Mouse (Mus musculus): Measurements from ENCODE around the gene Arhgap15.

- TF ChIP-seq POLR2A (IDR thresholded peaks at IDR 0.05; ENCODE audit: low read depth, low read length) (no peak), CTCF (IDR thresholded peaks at IDR 0.05; ENCODE audit: borderline replicate concordance, insufficient read depth, low read length) (peak; percentile 62; the same call in 1 of the 2 replicates)
Measured at GRCm38 (mm10) chr2:43902403-43902973, 153.9 kb downstream of the Arhgap15 start.

Measured in embryonic fibroblast, embryonic 13.5 days (primary cell).